In the genomic region with DNA sequence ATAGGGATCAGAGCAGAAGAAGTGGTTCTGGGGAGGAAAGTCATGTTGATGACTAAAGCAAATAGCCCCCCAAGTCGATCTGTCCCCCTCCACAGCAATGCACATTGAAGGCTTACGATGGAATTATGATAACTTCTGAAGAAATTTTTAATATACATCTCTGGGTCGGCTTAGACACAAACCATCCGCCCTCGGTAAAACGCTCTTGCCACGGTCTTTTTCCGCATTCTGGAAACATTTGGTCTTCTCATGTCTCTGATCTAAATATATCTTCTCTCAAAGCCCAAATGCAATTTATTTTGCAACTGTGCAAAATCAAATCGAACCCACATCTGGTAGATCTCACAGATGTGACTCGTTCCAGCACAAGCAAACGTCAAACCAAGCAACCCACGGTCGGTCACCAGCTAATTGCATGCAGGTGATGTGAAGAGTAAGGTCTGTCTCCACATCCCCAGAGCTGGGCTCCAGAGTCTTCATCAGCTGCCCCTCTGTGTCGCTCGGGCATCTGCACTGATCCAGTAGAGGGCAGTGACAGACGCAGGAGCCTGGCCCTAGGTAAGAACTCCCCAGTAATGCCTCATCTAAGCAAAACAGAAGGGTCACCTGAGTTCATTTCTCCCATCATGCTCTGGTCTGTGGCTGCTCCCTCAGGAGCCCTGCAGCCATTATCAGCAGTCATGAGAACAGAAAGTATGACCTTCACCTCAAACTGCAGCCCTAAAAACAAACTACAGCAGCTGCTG, we compare ENCODE assay signal across 8 mouse cellular contexts.
DNase-seq lines count a peak whose midpoint lies in the region; ATAC-seq lines count a peak whose summit lies in the region.

No protein-coding gene starts in this region.

- H3K9ac ChIP-seq in intestine, embryonic 14.5 days (ENCODE audit: low read length): no peak overlapping the region
- peak overlapping the region; percentile 37; the same call in 1 of the 2 replicates for H3K9ac ChIP-seq in liver, embryonic 15.5 days

- H3K27ac ChIP-seq in intestine, embryonic 14.5 days (ENCODE audit: low read depth): 0 out of 2 replicates have a peak overlapping the region, but pooled peaks have one; percentile 33
- H3K27ac ChIP-seq in liver, embryonic 15.5 days (replicated peaks): peak overlapping the region; percentile 87

- H3K27me3 ChIP-seq in intestine, embryonic 14.5 days (replicated peaks; ENCODE audit: control insufficient read depth, insufficient read depth, low read length): no peaks in the 10 kb centered on the region
- no peaks in the 10 kb centered on the region for H3K27me3 ChIP-seq in liver, embryonic 15.5 days

- peaks cover 12% of the 10 kb centered on the region for H3K4me1 ChIP-seq in intestine, embryonic 14.5 days (replicated peaks; ENCODE audit: control insufficient read depth, insufficient read depth, low read length)
- H3K4me1 ChIP-seq in liver, embryonic 15.5 days (replicated peaks): peaks cover 71% of the 10 kb centered on the region

- peak; percentile 55 for ATAC-seq in frontal cortex, adult (ENCODE audit: low TSS enrichment)
- peak; percentile 47; the same call in 1 of the 2 replicates for ATAC-seq in intestine, embryonic 14.5 days (replicated peaks; ENCODE audit: low FRiP score, low TSS enrichment, low read depth)
- no peak for ATAC-seq in liver, embryonic 15.5 days (ENCODE audit: insufficient read depth)

- no peak overlapping the region for H3K4me3 ChIP-seq in intestine, embryonic 14.5 days (ENCODE audit: low read depth, low read length)
- H3K4me3 ChIP-seq in liver, embryonic 15.5 days (replicated peaks): no peak overlapping the region

- no peaks in the 10 kb centered on the region for H3K36me3 ChIP-seq in intestine, embryonic 14.5 days (ENCODE audit: control insufficient read depth, insufficient read depth, low read length)
- H3K36me3 ChIP-seq in liver, embryonic 15.5 days (replicated peaks): no peaks in the 10 kb centered on the region

- 0 out of 2 replicates have a peak overlapping the region, but pooled peaks have one; percentile 20 for H3K4me2 ChIP-seq in intestine, embryonic 14.5 days (ENCODE audit: low read length)
- peak overlapping the region; percentile 10; the same call in 1 of the 2 replicates for H3K4me2 ChIP-seq in liver, embryonic 15.5 days

- H3K9me3 ChIP-seq in intestine, embryonic 14.5 days (ENCODE audit: control insufficient read depth, low read length): no peaks in the 10 kb centered on the region
- H3K9me3 ChIP-seq in liver, embryonic 15.5 days (replicated peaks): no peaks in the 10 kb centered on the region

- 50% methylated on average over 16 of the region's 16 CpGs for WGBS in intestine, embryonic 14.5 days
- 80% methylated on average over 16 of the region's 16 CpGs for WGBS in liver, embryonic 15.5 days (ENCODE audit: insufficient replicate concordance)

- no peak for DNase-seq in frontal cortex, postnatal 36 days (ENCODE audit: low spot score in 2 of 2)
- peak; percentile 41 for DNase-seq in embryo, embryonic 11 days
- no peak for DNase-seq in intestine, embryonic 14.5 days (ENCODE audit: low spot score)
- no peak for DNase-seq in adrenal gland, adult (ENCODE audit: inconsistent age in 2 of 2, low spot score in 1 of 2)
- DNase-seq in cerebellum, postnatal 4 days (ENCODE audit: low spot score in 2 of 2): no peak
- no peak for DNase-seq in B cell, adult 2 months
